Mouse (Mus musculus): ENCODE results near the gene Vmn1r37.
A peak's percentile ranks its signal among the peaks of the same experiment; 100 is the strongest.
"Not testable (repeated sequence)": the region's sequence is repeated elsewhere in the genome, so short reads cannot be mapped to it uniquely, and the experiment has no call there.

Vmn1r37 gene

GRCm38 (mm10) chr6:66729082-66729481 lies at the start of gene Vmn1r37:
Gene Vmn1r37, plus strand, starts transcription at chr6:66729382.
- peak; percentile 10 for DNase-seq (ENCODE audit: low spot score)

DNA sequence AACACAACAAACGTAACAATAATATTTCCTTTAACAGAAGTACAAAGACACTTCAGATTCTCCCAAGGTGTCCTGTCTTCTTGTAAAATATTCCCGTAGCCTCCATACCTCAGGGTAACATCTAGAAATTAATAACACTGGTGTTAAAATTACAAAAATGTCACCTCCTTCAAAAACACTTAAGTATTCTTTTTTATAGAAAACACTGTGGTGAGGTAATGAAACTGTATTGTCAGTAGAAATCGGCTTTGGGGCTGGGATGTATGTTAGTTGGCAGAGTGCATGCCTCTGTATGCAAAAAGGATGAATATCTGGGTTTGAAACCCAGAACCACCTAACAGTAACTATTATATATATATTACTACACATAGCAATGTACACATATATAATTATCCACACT lies 43.4 kb upstream of the Vmn1r37 start, which contains the start of gene Vmn1r35:
Vmn1r35 (minus strand) TSS at position 101 of the 400 bp plus-strand sequence.
- DNase-seq (ENCODE audit: low spot score): no peak

DNA sequence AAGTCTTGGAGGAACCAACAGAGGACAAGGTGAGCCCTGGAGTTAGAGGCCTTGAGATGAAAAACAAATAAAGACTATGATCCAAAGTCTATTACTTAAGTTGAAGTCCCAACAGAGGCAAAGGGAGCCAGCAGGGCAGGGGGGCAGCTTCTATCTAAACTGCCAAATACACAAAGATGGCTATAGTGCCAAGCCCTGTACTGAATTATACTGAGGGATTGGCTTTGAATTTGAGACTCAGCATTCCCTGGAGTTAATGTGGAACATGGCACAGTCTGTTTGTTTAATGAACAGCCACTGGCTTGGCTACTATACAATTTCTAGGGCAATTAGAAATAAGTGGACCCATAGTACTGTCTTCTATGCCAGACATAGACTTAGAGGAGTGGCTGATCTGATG lies 20.3 kb upstream of the Vmn1r37 start:
- DNase-seq (ENCODE audit: low spot score): no peak

GRCm38 (mm10) chr6:66713854-66714253 lies 15.3 kb upstream of the Vmn1r37 start:
- DNase-seq (ENCODE audit: low spot score): no peak

GRCm38 (mm10) chr6:66719068-66719467 lies 10.1 kb upstream of the Vmn1r37 start, which contains the start of gene Vmn1r36:
Gene Vmn1r36, minus strand, starts transcription at chr6:66719168.
- not testable (repeated sequence) for DNase-seq (ENCODE audit: low spot score)

DNA sequence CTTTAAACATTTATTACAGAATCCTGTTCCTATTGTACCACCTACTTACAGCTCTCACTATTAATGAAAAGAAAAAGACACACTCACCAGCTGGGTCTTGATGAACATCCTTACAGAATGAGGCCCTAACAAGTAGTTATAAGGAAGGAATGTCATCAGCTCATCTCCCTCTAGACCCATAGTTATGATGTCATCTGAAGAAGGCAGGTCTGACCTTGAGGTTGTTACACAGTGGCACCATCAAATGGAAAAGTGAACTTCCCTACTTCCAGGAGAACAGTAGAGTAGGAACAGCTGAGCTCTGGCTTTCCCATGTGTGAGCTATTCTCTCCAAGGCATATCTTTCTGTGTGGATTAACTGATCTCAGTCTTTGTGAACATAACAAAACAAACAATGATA lies 53.3 kb downstream of the Vmn1r37 start, which contains the start of gene Vmn1r38:
Vmn1r38 (minus strand) TSS at position 101 of the 400 bp plus-strand sequence.
- DNase-seq (ENCODE audit: low spot score): not testable (repeated sequence)
